Mouse (Mus musculus) T-helper 1 cell (primary cell): ENCODE results near the gene Eno2.

ENCODE experiments used
- in situ Hi-C: fragments of 300-600 bp; cut with MboI, MseI; formaldehyde crosslinking; loops from one replicate; pipeline ENCODE4 v1.15.1; 2025; ENCODE audit warnings: high pct_unique_total_duplicates

The Eno2 gene

GRCm38 (mm10) chr6:124765951-124766350 is 3.5 kb downstream of the Eno2 start:
- in situ Hi-C loops: loop anchor here (10.0 kb wide), 1 partner anchor 261 kb away; no protein-coding TSS in a partner anchor

- in situ Hi-C loops: no loop called here
Observed at GRCm38 (mm10) chr6:124759259-124759658, 10.2 kb downstream of the Eno2 start.

- in situ Hi-C loops: no loop called here
Observed at GRCm38 (mm10) chr6:124758849-124759232, 10.6 kb downstream of the Eno2 start.

GRCm38 (mm10) chr6:124757909-124758848 is 11.3 kb downstream of the Eno2 start:
- in situ Hi-C loops: no loop called here

GRCm38 (mm10) chr6:124757351-124757880 is 12.1 kb downstream of the Eno2 start:
- in situ Hi-C loops: no loop called here

GRCm38 (mm10) chr6:124756652-124757350 is 12.7 kb downstream of the Eno2 start:
- in situ Hi-C loops: no loop called here

DNA sequence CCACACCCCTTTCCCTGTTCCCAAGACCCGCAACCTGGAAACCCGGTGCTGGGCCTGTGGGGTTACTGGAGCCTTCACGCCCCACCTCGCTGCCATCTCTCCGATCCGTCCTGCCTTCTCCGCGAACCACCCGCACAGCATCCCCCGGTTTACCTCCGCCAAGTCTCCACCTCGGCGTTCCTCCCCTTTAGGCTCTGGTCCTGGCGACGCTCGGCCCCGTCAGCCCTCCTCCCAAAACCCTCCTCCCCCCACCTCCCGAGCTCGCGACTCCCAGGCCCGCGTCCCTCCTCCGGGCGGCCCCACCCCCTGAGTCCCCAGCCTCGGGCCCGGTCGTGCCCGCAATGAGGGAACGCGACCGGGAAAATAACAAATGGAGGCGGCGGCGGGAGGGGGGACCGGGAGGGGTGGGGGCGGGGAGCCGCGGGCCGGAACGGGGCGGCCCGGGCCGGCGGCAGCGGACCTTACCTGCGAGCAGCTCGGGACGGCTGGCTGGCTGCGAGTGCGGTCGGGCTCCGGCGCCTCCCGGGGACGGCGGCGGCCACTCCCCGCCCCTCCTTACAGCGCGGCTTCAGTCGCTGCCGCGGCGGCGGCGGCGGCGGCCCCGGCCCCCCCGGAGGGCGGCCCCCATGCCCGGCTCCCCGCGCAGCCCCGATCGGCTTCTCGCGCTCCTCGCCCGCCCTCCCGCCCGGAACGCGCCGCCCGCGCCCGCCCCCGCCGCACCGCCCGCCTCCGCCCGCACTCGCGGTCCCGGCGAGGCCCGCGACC is 13.5 kb downstream of the Eno2 start, which contains the start of the genes Gm45234 and Atn1:
Gm45234 (minus strand) TSS at position 191 of the 765 bp plus-strand sequence.
Atn1 (minus strand) TSS at position 694 of the 765 bp plus-strand sequence.
- in situ Hi-C loops: no loop called here

GRCm38 (mm10) chr6:124755306-124755705 is 14.2 kb downstream of the Eno2 start:
- in situ Hi-C loops: no loop called here

DNA sequence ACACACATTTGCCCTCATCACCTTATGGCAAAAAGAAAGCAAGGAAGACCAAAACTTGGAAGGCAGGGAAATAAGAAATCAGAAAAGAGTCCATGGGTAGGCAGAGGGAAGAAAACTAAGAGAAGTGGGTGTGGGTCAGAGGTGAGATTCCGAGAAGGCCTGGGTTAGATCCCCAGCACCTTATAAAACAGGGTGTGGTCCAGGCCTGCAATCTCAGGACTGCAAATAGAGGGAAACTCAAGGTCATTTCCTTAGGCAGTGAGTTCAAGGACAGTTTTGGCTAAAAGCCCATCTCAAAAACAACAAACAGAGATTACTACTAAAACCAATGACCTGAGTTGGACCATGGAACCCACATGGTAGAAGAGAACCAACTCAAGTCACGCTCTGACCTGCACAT is 15.6 kb downstream of the Eno2 start:
- in situ Hi-C loops: no loop called here

DNA sequence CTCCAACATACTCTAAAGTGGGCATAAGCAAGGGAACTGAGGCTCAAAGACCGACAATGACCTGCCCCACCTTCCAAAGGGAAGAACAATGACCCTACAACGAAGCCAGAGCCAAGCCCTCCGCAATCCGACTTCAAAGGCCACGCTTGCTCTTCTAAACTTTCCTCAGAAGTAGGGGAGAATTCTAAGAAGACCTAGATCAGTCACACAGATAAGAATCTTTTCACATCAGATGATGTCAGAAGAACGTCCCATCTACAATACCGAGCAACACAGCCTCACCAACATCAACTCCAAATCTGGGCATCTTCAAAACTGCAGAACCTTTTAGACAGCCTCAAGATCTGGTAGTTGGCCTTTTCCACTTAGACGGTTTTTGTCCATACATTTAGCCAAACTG is 19.1 kb downstream of the Eno2 start:
- in situ Hi-C loops: no loop called here

DNA sequence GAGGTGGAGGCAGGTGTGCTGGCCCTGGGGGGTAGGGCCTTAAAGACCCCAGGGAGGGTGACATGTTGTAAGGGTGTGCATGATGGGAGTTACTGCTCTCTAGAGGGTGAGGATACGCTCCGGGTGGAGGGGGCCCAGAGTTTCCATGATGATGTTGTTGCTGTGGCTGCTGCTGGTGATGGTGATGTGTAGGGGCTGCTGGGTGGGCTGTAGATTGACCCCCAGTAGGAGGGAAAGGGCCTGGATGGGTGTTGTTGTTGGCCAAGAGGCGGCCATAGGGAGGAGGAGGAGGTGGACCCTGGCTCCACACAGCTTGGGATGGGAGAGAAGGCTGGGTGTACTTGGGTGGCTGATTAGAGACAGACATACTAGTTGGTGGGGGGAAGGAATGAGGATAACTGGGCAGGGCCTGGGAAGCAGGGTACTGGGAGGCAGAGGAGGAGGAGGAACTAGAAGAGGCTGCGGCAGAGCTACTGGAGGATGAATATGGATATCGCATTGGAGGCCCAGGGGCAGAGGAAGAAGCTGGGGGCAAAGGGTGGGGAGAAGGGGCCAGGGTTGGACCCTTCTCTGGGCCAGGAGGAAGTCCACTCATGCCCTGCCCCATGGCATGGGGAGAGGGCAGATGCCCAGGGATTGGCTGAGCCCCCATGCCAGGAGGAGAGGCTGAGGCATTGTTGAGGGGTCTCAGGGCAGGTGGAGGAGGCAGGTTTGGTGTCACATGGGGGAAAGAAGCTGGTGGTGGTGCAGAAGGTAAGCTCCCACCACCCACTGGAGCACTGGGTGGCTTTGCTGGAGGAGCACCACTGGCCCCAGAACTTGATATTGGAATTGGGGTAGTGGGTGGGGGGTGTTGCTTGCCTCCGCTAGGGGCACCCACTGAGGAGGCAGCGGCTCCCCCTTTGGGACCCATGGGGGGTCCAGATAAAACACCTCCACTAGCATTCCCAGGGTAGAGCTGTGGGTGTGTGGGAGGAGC is 22.5 kb downstream of the Eno2 start:
- in situ Hi-C loops: no loop called here

DNA sequence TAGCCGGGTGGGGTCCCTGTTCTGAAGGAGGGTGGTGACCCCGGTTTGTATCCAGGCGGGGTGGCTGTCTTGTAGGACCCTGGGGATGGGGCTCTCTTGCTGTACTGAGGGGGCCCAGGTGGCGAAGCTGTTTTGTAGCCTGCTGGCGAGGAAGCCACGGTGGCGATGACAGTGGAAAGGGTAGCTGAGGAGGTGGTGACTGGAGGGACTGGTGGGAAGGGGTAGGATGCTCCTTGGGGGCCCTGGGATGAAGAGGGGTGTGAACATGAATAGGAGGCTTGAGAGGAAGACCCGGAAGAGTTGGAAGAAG is 23.2 kb downstream of the Eno2 start:
- in situ Hi-C loops: no loop called here

GRCm38 (mm10) chr6:124745490-124746295 is 23.8 kb downstream of the Eno2 start:
- in situ Hi-C loops: no loop called here

- in situ Hi-C loops: no loop called here
Observed at GRCm38 (mm10) chr6:124744755-124745321, 24.6 kb downstream of the Eno2 start.

DNA sequence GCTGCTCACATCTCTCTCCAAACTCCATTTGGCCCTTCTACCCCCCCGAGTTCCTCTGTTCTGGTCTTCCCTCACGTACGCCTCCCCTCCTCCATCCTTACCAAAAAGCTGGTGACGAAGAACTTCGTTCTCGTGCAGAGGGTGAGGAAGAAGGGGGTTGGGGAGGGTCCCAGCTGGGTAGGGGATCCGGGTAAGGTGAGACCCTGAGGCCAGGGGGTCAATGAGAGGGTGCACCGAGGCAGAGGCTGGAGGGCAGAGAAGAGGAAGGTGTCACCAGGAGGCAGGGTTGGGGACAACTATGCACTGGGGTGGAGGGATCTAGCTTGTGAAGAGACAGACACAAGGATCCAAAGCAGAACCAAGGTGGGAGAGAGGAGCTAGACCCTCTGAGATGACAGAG is 25.8 kb downstream of the Eno2 start:
- in situ Hi-C loops: no loop called here

DNA sequence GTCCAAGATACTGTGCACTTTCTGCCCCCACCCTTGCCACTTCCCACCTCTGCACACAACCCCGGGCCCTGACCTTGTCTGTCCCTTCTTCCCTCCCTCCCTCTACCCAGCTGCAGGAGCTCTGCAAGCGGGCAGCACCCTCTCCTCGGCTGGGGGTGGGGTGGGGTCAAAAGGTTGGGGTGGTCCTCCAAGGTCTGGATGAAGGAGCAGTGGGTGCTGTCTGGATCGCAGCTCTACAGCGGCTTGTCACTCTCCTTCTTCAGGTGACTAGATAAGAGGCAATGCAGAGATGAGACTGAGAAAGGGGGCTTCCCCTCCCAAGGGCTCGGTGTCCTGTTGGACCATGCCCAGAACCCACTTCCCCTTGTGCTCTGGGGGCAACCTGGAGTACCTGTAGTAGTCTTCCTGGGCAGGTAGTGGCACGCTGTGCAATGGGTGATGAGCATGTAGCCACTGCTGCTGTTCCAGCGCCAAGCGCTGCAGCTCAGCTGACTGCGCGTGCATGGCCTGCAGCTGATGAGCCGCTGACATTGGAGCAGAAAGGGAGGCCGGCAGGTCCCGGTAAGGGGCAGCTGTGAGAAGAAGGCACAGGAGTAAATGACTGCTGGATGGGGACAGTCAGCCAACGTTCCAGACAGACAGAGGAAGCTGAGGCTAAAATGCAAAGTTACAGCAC is 26.5 kb downstream of the Eno2 start:
- in situ Hi-C loops: no loop called here

DNA sequence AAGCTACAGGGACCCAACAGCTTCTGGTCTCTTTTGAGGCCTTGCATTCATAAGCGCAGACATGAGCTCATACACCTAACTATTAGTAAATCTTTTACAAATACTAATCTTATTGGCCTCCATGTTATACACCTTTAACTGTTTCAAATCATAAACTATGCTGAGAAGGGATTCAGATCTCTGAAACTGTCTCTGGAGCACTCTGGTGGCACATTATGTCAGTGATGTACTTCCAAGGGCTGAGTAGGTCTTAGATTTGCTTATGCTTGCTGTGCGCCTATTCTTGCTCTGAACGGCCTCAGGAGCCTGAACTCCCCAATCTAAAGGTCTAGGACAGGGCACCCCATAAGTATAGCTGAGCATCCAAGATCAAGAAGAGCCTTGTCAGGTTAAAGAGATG is 27.6 kb downstream of the Eno2 start:
- in situ Hi-C loops: no loop called here

GRCm38 (mm10) chr6:124740888-124741761 is 28.3 kb downstream of the Eno2 start, which contains the start of gene Grcc10:
Gene Grcc10 (minus strand): TSS chr6:124741374.
- in situ Hi-C loops: no loop called here
